Mouse (Mus musculus) liver, embryonic 14.5 days (tissue): ENCODE results near the gene Rnaseh1.

Source experiments
- CTCF ChIP-seq: IDR thresholded peaks from 2 replicates; pipeline ENCODE4 v1.5.1; 2016; ENCODE audit warnings: antibody characterized with exemption, low read depth, control low read depth
- EP300 ChIP-seq: IDR thresholded peaks from 2 replicates; pipeline ENCODE4 v1.6.1; 2016; ENCODE audit warnings: antibody characterized with exemption, low read depth

DNA sequence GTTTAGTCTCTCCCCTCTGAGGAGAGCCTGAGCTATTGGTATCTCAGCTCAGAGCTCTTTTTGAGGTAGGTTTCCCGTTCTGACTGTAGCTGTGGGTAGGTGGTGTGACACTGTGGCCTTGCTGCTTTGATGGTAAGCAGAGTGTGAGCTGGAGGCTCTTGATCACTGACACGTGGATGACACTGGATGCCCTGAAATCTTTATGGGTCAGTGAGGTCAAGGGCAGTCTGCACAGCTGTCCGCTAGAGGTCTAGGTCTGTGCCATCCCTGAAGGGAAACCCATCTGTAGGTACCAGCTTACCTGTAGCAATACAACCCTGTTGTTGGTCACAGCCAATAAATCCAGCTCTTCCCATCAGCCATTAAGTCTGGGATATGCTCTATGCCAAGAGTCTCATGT lies 36.4 kb downstream of the Rnaseh1 start:
- TF ChIP-seq CTCF (no peak), EP300 (no peak)
